Mouse (Mus musculus) adrenal gland, postnatal 25 days (tissue): ENCODE data around the gene Raf1. TPM values are rescaled to one million over a fixed set of nuclear protein-coding genes. Genes with fewer than 3 reads are reported as not detected.
"Not testable (repeated sequence)": the region's sequence is repeated elsewhere in the genome, so short reads cannot be mapped to it uniquely, and the experiment has no call there.

Source experiments
- DNase-seq: peaks from one replicate; pipeline ENCODE4 v3.0.0; 2021; ENCODE audit warnings: mixed read lengths
- total RNA-seq: library from RNA; stranded (reverse); gene quantifications from 2 replicates; pipeline ENCODE4 v1.2.3, GENCODE M21; 2021

Raf1 gene
- total RNA-seq, 1 experiment from 2014 or later: 115 TPM

DNA sequence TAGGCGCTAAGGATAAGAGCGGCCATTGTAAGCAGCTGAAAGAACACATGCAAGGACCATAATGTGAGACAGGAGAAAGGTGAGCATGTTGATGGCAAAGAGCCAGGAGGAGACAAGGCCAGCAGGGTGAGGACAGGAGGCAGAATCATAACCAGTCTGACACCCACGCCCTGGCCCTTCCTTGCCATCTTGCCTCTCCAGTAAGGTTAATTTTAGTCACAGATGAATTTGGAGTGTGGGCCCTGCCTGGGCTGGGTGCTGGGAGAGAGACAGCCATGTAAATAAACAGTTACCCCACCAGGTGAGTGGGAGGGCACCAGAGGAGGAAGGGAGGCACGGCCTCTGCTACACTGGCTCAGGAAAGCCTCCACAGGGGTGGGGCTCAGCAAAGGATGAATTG lies 4.6 kb upstream of the Raf1 start:
- no peak for DNase-seq

DNA sequence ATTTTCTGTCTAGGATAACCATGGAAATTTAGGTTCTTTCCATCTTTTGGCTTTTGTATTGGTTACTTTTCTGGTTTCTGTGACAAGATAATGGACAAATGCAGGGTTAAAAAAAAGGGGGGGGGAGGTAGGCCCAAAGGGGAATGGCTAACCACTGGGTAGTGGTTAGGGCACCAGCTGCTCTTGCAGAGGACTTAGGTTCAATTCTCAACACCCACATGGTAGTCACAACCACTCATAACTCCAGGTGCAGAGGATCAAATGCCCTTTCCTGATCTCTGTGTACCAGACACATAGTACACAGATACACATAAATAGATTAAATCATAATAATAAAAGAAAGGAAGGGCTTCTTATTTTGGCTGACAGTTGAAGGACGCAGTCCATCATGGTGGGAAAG lies 1.6 kb upstream of the Raf1 start:
- DNase-seq: no peak

DNA sequence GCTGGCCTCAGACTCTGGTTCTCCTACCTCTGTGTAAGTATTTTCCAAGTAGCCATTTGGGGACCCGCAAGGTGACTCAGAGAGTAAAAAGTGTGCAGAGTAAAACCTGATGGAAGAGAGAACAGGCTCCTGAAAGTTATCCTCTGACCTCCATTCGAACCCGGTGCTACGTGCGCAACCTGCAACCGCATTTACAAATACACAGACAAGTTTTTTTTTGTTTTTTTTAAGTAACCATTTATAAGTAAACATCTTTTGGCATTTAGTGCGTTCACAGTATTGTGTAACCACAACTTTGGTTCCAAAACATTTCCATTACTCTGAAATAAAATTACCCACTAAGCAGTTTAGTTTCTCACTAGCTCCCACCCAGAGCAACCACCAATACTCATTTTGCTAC lies 1.0 kb upstream of the Raf1 start:
- DNase-seq: no peak

DNA sequence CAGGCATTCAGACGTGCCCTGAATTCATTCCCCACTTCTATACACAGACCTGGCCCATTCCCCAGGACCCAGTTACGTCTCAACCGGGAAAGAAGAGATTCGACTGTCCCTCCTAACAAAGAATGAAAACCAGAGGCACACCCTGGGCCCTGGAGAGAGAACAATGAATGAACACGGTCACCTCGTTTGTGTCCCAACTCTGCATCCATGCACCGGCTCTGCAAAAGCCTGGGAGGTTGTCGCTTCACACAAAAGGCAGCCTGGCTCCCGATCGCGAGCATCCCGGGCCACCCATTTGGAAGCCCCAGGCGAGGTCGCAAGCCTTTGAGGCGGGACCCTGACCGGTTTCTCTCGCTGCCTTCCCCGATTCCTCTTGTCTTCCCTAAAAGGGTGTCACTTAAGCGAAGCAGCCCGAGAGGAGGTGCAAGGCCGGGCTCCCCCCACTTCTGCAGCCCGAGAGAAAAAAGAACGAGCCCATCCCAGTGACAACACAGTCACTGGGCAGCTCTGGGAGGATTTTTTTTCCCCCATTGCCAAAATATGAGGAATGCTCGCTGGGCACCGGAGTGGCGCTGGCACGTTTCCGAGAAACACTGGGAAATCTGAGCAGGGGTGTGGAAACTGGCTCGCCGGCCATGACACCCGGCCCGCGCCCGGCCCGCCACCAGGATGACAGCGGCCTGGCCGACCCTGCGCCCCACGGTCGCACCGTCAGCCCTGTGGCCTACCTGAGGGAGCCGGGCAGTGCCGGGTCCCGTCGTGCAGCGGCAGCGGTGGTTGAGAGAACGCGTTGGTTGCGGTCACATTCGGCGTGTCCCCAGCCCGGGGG lies 713 bp downstream of the Raf1 start:
- DNase-seq: peak; percentile 83

DNA sequence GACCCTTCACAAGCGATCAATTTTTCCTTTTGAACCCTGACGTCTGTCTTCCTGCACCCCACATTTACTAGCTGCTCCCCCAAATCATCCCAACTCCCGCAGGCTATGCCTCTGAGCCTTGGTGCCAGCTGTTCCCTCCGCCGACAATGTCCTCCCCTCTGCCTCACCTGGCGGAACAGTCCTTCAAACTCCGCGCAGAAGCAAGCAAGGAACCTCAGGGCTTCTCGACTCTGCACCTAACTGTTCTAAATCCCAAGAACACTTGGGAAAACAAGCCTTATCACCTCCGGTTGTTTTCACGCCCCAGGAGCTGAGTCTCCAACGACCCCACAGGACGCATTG lies 1.3 kb downstream of the Raf1 start:
- DNase-seq: no peak

DNA sequence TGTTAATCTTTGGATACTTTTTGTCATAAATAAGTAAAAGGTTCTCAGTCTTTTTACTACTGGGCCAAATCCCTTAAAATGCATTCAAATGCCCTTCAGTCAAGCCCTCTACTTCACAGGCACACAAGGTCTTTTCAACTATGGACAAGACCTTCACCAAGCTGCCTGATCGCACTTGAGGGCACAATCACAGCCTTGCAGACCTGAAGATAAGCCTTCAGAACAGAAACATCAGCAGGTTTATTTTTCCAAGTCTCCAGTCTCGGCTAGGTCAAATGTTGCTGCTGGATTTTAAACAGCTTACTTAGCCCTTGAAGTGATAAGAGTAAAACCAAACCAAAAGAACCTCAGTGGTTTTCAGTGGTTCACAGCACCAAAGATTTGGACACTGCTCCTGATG lies 2.1 kb downstream of the Raf1 start:
- DNase-seq: no peak

DNA sequence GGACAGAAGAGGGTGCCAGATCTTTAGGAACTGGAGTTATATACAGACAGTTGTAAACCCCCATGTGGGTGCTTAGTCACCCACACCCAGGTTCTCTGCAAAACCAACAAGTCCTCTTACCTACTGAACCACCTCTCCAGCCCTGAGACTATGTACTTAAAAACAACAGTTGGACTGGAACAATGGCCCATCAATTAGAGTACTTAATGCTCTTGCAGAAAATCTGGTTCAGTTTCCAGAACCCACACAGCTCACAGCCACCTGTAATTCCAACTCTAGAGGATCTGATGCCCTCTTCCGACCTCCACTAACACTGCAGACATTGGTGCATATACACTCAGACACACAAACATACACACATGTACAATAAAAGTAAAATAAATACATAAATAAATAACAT lies 3.7 kb downstream of the Raf1 start:
- no peak for DNase-seq

DNA sequence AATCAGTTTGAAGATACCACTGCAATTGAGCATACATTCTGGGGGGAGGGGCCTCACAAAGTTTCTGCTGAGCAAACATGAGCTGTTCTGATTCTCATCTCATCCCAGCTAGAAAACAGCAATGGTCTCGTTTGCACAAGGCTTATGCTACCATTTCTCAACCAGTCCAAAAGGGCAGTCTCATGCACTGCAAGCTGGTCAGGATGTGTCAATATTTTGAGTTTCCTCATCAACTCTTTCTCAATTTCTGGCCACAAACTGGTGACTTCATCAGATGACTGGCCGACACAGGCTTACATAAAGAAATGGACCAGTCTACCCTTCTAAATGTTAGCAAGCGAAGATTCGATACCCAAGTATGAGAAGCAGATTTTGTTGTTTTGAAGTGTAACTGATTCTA lies 9.8 kb downstream of the Raf1 start:
- no peak for DNase-seq

DNA sequence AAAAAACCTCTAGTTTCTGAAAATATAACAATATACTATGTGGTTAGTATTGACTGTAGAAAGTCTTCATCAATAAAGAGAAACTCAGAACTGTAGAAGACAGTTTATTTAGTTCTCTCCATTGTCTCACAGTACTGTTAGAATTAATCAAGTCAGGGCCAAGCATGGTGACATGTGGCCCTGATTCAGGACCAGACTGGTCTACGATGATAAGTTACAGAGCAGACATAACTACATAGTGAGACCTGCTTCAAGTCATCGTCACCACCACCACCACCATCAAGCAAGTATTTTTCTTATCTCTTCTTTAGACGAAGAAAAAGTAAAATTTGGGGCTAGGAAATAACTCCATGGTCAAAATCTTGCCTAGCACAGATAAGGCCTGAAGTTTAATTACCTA lies 12.2 kb downstream of the Raf1 start:
- no peak for DNase-seq

DNA sequence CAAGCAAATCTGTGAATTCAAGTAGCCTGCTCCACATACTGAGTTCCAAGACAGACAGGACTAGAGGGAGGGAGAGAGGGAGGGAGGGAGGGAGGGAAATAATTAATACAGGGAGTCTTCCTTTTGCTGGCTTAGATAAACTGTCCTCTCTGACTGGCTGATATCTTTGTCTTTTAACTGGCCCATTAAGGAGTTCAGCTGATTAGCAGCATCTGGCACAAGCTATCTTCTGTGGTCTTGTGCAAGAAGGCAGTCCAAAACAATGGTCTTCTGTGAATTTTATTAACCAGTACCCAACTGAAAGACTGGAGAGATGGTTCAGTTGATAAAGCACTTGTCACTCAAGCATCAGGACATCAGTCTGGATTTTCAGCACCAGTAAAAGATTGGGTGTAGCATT lies 17.6 kb downstream of the Raf1 start:
- DNase-seq: no peak

DNA sequence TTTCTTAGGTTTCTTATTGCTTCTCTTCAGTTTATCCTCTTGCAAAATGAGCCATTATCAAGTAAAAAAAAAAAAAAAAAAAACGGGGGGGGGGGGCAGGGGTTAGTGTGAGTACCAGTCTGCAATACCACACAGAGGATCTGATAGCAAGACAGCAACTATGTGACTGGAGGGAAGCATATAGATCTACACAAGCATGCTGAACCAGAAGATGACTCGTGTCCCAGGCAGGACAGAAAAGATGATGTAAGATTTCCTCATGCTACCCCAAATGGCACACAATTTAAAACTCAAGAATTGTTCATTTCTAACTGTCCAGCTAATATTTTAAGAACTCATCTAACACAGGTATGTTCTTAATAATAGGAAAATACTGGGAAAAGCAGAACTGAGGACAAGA lies 22.5 kb downstream of the Raf1 start:
- DNase-seq: no peak

DNA sequence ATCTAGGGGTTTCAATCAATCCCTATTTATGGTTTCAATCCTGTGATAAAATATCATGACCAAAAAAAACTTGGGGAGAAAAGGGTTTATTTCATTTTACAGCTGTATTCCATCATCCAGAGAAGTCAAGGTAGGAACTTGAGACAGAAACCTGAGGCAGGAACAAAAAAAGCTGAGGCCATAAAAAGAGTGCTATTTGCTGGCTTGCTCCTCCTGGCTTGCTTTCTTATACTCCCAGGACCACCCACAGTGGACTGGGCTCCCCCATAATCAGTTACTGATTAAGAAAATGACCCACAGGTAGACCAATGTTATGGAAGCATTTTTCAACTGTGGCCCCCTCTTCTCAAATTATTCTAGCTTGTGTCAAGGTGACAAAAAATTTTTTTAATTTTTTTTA lies 24.7 kb downstream of the Raf1 start:
- no peak for DNase-seq

DNA sequence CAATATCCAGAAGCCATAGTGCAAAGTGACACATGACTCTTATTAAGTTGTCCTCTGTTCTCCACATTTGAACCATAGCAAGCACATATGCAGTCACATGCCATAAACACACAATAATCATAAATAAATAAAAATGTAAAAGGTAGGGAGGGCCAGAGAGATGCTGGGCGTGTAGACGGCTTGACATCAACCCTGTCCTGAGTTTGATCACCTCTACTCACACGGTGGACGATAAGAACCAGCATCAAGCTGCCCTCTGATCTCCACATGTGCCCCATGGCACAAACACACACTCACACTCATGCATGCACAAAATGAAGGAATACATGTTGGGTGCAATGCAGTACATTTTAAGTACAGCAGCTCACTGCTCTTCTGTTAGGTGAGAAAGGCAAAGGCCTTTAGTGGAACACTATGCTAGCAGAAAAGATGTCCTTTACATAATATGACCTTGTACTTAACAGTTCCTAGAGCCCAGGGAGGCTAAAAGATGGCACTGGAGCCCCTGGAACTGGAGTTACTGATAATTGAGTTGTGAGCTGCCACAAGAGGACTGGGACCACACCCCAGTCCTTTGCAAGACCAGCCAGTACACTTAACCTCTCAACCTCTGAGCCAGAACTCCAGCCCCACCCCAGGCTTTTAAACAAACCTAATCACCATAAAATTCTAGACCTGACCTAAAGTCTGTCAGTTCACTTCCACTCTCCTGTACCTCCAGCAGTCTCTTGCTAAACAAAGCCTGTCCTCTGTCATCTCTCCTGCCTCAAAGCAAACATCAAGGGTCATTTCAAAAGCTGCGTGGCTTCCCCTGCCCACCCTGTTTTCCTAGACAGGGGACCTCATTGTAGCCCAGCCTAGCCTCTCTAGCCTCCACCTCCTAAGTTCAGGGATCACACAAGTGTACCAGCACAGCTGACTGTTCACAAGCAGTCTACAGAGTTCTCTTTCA lies 25.7 kb downstream of the Raf1 start:
- no peak for DNase-seq

DNA sequence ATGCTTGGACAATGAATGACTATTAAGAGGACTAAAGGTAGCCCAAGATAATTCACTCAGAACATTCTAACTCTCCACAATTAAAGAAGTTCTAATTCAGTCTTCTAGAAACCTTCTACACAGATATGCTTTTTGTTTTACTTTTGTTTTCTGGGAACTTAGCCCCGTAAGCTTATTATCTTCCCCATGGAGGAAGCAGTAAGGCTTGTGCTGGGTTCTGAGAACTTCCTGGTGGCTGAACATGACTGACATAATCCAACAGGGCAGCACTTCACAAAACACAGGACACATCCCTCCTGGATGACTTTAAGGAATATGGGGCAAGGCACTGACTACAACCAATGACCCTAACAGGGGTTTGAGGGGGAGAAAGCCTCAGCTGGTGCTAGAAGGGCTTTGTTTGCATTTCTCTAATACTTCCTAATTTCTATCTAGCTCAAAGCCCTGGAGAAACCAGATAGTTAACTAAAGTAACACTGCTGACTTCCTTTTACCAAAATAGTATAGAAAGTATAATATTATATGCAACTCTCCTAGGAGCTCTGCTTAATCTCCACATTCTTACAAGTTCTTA lies 26.6 kb downstream of the Raf1 start:
- no peak for DNase-seq

DNA sequence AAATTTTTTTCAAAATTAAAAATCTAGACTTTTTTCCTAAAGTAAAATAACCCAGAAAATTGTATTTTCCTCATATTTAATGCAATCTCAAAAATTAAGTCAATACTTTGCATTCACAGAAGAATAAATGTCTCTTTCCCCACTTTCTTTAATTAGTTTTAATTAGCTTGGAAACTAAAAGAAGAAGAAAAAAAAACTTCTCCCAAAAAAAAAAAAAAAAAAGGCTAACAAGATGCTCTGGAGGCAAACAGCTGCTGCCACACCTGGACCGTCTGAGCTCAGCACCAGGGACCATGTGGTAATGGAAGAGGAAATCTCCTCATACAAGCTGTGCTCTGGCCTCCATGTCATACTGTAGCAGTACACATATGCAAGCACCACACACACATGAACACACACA lies 33.1 kb downstream of the Raf1 start:
- DNase-seq: no peak

DNA sequence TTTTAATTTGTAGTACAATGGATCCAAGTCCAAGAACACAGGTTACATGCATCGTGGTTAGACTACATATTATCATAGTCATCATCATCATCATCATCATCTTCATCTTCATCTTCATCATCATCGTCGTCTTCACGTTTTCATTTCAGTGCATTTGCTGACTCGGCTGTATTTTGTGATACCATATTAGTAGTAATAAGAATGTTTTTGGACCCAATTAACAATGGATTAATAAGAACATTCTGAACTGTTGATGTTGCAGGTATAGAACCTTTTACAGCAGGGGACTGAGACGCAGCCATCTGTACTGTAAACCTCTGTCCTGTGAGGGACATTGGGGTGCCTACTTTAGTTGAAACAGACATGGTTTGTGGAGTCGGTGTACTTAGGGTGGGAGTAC lies 38.2 kb downstream of the Raf1 start:
- DNase-seq: not testable (repeated sequence)

DNA sequence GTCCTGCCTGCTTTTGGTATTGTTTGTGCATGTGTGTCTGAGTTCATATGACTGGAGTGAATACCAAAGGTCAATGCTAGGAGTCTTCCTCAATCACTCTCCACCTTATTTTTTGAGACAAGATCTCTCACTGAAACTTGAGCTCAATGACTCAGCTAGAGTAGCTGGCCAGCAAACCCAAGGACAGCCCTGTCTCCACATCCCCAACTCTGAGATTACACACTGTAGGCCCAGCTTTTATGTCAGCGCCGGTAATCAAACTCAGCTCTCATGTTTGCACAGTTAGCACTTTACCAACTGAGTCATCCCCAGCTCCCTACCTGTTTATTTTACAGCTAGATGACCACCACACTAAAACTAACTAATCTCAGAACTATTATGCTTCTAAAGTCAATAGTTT lies 42.4 kb downstream of the Raf1 start:
- no peak for DNase-seq

DNA sequence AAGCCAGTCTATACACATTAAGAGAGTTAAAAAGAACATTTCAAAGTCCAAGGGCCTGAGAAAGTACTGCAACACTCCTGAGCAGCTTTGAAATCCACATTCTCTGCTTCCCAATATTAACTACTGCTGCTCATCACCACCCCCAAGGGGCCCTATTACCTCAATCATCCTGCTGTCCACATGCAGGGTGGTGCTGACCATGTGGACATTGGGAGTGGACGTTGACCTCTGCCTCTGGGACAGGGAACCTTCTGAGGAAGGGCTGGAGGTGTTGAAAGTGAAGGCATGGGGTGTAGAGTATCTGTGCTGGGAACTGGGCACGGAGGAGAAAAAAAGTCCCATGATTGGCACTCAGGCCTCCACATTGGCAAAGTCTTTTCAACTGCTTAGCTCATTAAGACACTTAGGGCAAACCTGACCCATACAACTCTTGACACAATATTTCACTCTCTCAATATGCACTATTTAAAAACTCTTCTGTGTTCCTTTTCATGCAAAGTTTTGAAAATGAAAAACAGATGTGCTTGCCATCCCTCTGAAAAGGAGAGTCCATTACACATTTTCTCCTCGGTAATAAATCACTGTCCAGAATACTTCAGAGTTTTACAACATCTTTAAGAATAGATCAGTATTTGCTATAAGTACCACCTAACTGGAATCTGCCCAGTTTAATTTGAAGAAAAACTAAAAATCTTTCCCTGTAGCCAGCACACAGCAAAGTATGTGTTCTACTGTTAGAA lies 45.2 kb downstream of the Raf1 start:
- DNase-seq: no peak

DNA sequence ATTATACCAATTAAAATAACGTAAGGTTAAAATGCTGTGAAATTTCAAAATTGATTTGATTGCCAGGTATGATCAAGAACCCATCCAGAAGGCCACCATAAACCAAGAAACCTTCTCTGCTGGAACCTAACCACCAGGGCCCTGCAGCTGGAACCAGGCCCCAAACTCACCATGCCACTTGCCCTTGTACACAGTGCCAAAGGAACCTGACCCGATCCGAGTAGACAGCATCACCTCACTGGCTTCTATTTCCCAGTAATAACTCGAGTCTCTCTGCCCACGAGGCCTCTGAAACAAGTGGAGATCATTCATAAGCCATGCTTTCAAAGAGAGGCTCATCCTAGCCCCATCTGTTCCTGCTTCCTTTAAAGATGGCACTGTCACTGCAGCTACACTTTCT lies 50.3 kb downstream of the Raf1 start:
- DNase-seq: no peak

DNA sequence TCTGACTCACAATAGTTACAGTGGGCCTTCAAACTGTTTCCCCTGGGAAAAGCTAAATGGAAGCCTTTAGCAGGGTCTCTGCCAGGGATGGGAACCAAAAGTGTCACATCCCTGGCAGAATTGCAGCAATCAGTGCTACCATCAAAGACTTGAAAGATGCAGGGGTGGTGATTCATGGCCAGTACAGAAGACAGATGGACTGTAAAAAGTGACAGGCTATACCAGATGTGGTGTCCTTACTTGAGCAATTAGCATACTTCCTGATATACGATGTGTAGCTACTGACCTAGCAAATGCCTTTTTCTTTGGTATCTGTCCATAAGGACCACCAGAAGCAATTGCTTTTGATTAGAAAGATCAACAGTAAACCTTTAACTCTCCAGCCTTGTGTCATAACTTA lies 55.5 kb downstream of the Raf1 start:
- no peak for DNase-seq

DNA sequence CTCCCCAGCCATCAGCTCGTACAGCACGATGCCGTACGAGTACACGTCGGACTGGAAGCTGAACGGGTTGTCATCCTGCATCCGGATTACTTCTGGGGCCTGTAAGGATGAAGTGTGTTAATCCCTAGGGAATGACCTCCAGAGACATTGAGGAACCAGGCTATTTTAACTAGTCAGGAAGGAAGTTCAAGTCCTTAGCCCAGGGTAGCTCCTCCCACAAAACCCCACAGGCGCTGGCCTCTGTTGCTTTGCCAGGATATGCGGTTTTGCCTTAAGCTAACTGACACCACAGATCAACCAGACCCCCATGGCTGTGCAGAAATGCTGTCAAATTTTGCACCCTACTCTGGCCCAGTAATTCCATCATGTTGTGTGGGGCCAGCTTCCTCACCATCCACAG lies 56.6 kb downstream of the Raf1 start:
- DNase-seq: no peak

DNA sequence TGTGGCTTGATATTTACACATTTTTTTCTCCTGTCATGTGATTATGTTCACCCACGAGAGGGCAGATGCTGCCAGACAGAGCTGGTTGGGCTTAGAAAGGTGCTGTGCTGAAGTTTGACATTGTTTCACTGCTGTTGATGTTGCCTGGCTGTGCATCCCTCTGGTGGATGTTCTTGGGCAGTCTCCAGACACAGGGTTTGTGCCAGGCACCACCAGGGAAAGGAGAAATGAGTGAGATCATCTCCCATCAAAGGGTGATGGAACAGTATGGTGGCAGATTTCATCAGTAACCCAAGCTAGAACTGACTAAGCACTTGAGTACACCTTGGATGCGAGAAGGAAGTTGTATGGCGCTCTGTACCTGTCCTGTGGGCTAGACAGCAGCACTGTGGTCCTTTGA lies 60.5 kb downstream of the Raf1 start:
- no peak for DNase-seq

DNA sequence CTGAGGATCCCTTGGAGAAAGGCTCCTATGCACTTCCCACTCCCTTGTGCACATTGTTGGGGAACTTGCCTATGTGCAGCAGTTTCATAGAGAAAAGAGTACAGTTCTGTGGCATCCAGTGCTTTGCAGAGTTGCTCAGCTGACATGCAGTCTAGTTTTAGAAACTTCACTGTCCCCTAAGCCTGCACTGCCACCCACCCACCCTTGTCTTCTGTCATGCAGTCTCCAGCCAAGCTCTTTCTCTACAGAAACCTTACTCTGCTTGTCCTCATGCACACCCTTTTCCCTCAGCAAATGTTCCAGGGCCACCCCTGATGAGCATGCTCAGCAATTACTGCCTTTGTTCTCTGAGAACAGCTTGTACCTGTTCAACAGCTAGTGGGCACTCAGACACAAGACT lies 62.6 kb downstream of the Raf1 start:
- DNase-seq: no peak
